Mouse (Mus musculus) erythroblast, embryonic 14.5 days (primary cell): ENCODE data around the gene Timm44.

ENCODE experiments used
- GATA1 ChIP-seq: IDR thresholded peaks from 2 replicates; pipeline ENCODE4 v1.6.1; 2012; ENCODE audit warnings: low read length, inconsistent platforms, mixed read lengths
- TAL1 ChIP-seq: IDR thresholded peaks from 3 replicates; pipeline ENCODE4 v1.6.1; 2012; ENCODE audit warnings: low read length, inconsistent platforms, mixed read lengths

DNA sequence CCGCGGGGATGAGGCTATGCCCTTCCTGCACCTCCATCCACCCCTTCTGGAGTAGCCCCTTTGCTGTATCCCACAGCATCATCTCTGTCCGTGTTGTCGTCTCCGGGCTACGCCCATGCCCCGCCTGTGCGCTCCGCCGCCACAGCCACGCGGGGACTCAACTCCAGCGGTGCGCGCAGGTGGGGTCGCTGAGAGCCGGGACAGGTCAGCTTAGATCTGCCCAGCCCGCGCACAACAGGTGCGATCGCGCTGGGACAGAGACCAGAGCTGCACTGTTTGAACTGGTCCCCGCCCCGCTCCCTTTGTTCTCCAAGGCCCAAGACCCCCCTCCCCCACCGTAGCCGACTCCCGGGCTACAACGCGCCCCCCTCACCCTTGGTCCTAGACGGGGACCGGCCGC lies 17.0 kb downstream of the Timm44 start:
- TF ChIP-seq GATA1 (no peak), TAL1 (no peak)
